Mouse (Mus musculus) MEL (cell line): ENCODE data around the gene Ring1.

Experiments
- CHD1 ChIP-seq: IDR thresholded peaks from 2 replicates; pipeline ENCODE4 v1.6.1; 2012; ENCODE audit warnings: low read depth, mild to moderate bottlenecking, inconsistent platforms, low read length, improper control_type of control experiment
- CTCF ChIP-seq, 3 experiments: IDR thresholded peaks in 2 of 3; conservative IDR thresholded peaks in 1 of 3; 2 replicates each; pipeline ENCODE4 v1.5.1; 2011 to 2012; ENCODE audit warnings: low read length in 3 of 3, low read depth in 2 of 3, mild to moderate bottlenecking in 2 of 3, improper control_type of control experiment in 1 of 3, inconsistent platforms in 1 of 3, mixed read lengths in 1 of 3, moderate library complexity in 1 of 3; ENCODE audit not compliant: control insufficient read depth in 1 of 3, insufficient read depth in 1 of 3, poor library complexity in 1 of 3, severe bottlenecking in 1 of 3
- E2F4 ChIP-seq: IDR thresholded peaks from 2 replicates; pipeline ENCODE4 v1.6.1; 2011; ENCODE audit warnings: low read depth, low read length, improper control_type of control experiment, borderline replicate concordance
- ELF1 ChIP-seq: IDR thresholded peaks from 2 replicates; pipeline ENCODE4 v1.6.1; 2014; ENCODE audit warnings: low read depth, mild to moderate bottlenecking, inconsistent platforms, low read length, improper control_type of control experiment, moderate library complexity
- GATA1 ChIP-seq: IDR thresholded peaks from 2 replicates; pipeline ENCODE4 v1.6.1; 2011; ENCODE audit warnings: low read depth, low read length, improper control_type of control experiment
- KAT2A ChIP-seq: conservative IDR thresholded peaks from 2 replicates; pipeline ENCODE4 v1.6.1; 2012; ENCODE audit warnings: low read depth, low read length, improper control_type of control experiment, inconsistent platforms
- MAX ChIP-seq: IDR thresholded peaks from 2 replicates; pipeline ENCODE4 v1.6.1; 2011; ENCODE audit warnings: low read length, improper control_type of control experiment
- NRF1 ChIP-seq: IDR thresholded peaks from 2 replicates; pipeline ENCODE4 v1.6.1; 2014; ENCODE audit warnings: low read depth, mild to moderate bottlenecking, inconsistent platforms, low read length, improper control_type of control experiment, moderate library complexity; ENCODE audit not compliant: poor library complexity, insufficient read depth, severe bottlenecking
- POLR2A ChIP-seq, 2 experiments: IDR thresholded peaks; 2 replicates each; pipeline ENCODE4 v1.6.1; 2011 to 2012; ENCODE audit warnings: low read length in 2 of 2, mild to moderate bottlenecking in 2 of 2, control low read depth in 1 of 2, improper control_type of control experiment in 1 of 2, low read depth in 1 of 2, moderate library complexity in 1 of 2; ENCODE audit not compliant: control insufficient read depth in 1 of 2, insufficient read depth in 1 of 2, poor library complexity in 1 of 2
- RAD21 ChIP-seq: IDR thresholded peaks from 2 replicates; pipeline ENCODE4 v1.6.1; 2011; ENCODE audit warnings: mild to moderate bottlenecking, low read depth, low read length, improper control_type of control experiment
- SMC3 ChIP-seq: IDR thresholded peaks from 2 replicates; pipeline ENCODE4 v1.6.1; 2011; ENCODE audit warnings: low read depth, low read length, improper control_type of control experiment
- TCF12 ChIP-seq: IDR thresholded peaks from 2 replicates; pipeline ENCODE4 v1.6.1; 2014; ENCODE audit warnings: low read depth, mild to moderate bottlenecking, inconsistent platforms, low read length, improper control_type of control experiment, moderate library complexity
- ZC3H11A ChIP-seq: IDR thresholded peaks from 2 replicates; pipeline ENCODE4 v1.6.1; 2012; ENCODE audit warnings: low read depth, mild to moderate bottlenecking, inconsistent platforms, low read length, improper control_type of control experiment

GRCm38 (mm10) chr17:34045941-34046340 is 21.5 kb upstream of the Ring1 start:
- no peak for TF ChIP-seq KAT2A
- no peak for TF ChIP-seq ELF1
- no peak for TF ChIP-seq E2F4
- no peak for TF ChIP-seq POLR2A (IDR thresholded peaks at IDR 0.05; ENCODE audit: control insufficient read depth in 1 of 2, insufficient read depth in 1 of 2, low read depth in 1 of 2, low read length in 2 of 2, poor library complexity in 1 of 2)
- TF ChIP-seq TCF12 = no peak
- TF ChIP-seq CTCF (IDR thresholded peaks at IDR 0.05 in 2 of 3, conservative IDR thresholded peaks at IDR 0.05 in 1 of 3; ENCODE audit: control insufficient read depth in 1 of 3, insufficient read depth in 1 of 3, low read depth in 2 of 3, low read length in 3 of 3, poor library complexity in 1 of 3, severe bottlenecking in 1 of 3) = no peak
- TF ChIP-seq MAX = no peak
- TF ChIP-seq GATA1 = no peak
- no peak for TF ChIP-seq ZC3H11A
- no peak for TF ChIP-seq SMC3
- no peak for TF ChIP-seq CHD1
- no peak for TF ChIP-seq RAD21
- no peak for TF ChIP-seq NRF1
